Mouse (Mus musculus): ENCODE data around the gene Arhgef16. TPM values are rescaled to one million over a fixed set of nuclear protein-coding genes. Genes with fewer than 3 reads are reported as not detected.

Gene Arhgef16
- polyA plus RNA-seq (2012; rRNA removed), result 2.0 and 2.4 TPM in 2 replicates

DNA sequence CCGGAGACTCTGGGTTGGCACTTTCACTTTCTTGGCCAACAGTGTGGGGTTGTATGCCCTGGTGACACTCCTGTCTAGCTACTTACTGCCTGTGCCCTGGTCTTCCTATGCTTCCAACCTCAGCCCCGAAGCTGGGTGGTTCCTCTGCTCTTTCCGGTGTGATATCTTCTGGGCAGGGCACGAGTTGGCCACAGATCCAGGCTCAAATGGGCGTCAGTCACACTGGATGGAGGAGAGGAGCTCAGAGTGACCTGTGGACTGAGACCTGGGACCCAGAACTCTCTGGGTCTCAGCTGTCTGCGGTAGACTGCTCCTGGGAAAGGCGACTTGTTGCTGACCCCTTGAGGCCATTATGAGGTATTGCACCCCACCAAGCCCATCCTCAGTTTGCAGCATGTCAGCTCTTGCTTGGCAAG lies at the start of gene Arhgef16:
Gene Arhgef16, minus strand, starts transcription at position 211 of the 416 bp plus-strand sequence.

DNA sequence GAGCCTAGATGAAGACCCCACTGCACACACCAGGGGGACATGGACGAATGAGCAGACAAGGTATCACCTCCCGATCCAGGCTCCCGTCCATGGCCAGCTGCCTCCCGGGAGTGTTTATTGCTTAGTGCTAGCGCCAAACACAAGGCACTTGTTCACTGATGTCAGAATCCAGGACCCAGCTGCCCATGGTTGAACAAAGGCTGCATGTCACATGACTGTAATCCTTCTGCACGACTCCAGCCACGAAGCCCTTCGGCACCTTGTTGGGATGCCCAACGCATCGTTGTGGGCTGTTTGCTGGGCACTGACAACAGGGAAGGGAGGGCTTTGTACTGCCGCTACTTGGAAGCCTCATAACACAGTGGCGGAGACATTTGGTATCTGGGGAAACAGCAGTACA lies 34.3 kb upstream of the Arhgef16 start, which contains the start of gene B230104I21Rik:
Gene B230104I21Rik, plus strand, starts transcription at position 367 of the 400 bp plus-strand sequence.

Other genes with a start within 250 kb of the Arhgef16 start
- 0.01 TPM in 1 of 2 replicates, not detected in the other for gene Trp73, start 161.5 kb downstream of the Arhgef16 start, polyA plus RNA-seq (2012; rRNA removed)
- 14.0 and 16.0 TPM in 2 replicates for gene Wrap73, start 159.3 kb downstream of the Arhgef16 start, polyA plus RNA-seq (2012; rRNA removed)
- gene Tprgl, start 141.0 kb downstream of the Arhgef16 start, polyA plus RNA-seq (2012; rRNA removed), result 62.7 and 71.1 TPM in 2 replicates
- gene Megf6, start 130.9 kb downstream of the Arhgef16 start, polyA plus RNA-seq (2012; rRNA removed), result 0.53 and 0.70 TPM in 2 replicates
- not detected in 2 replicates for gene B230104I21Rik, start 34.5 kb upstream of the Arhgef16 start, polyA plus RNA-seq (2012; rRNA removed)

Measured in liver, embryonic 14 days (tissue).